Mouse (Mus musculus) G1E (cell line): ENCODE results near the gene Dynlrb1.

ENCODE experiments used
- CTCF ChIP-seq: IDR thresholded peaks from 2 replicates; pipeline ENCODE4 v1.5.1; 2012; ENCODE audit warnings: low read depth, low read length, inconsistent platforms, mixed read lengths
- GATA1 ChIP-seq: IDR thresholded peaks from 2 replicates; pipeline ENCODE4 v1.6.1; 2012; ENCODE audit warnings: borderline replicate concordance, low read length, inconsistent platforms, mixed read lengths
- GATA2 ChIP-seq: IDR thresholded peaks from 2 replicates; pipeline ENCODE4 v1.6.1; 2012; ENCODE audit warnings: low read depth, low read length, inconsistent platforms, borderline replicate concordance
- POLR2AphosphoS5 ChIP-seq: IDR thresholded peaks from 2 replicates; pipeline ENCODE4 v1.6.1; 2012; ENCODE audit warnings: low read depth, low read length, inconsistent platforms; ENCODE audit not compliant: insufficient replicate concordance
- TAL1 ChIP-seq: conservative IDR thresholded peaks from 2 replicates; pipeline ENCODE4 v1.6.1; 2012; ENCODE audit warnings: low read depth, low read length, inconsistent platforms, mixed read lengths

DNA sequence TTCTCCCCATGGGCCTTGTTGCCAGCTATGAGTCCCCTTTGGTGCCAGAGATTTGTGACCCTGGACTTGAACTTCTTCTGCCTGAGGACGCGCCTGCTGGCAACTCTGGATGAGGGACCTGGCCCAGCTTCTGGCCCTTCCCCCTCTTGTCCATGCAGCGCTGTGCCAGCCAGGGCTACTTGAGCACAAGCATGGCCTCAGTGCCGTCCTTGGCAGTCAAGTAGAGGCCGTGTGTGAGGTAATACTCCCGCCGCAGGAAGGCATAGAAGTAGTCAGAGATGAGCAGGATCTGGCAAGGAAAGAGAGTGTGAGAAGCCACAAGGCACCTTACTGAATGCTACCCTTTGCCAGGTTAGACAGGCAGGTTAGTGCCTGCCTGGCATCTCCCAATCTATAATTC lies 42.0 kb downstream of the Dynlrb1 start:
- TF ChIP-seq CTCF (no peak), GATA1 (no peak), TAL1 (no peak), POLR2AphosphoS5 (no peak), GATA2 (no peak)
